Mouse (Mus musculus) liver, adult 2 months (tissue): Measurements from ENCODE around the gene Wnt8b. TPM values are rescaled to one million over a fixed set of nuclear protein-coding genes. Genes with fewer than 3 reads are reported as not detected.

Source experiments
- DNase-seq: peaks from one replicate; pipeline ENCODE4 v3.0.0-alpha.2; 2011; ENCODE audit warnings: low read depth, low spot score; ENCODE audit errors: extremely low read depth
- H3K27ac ChIP-seq: fragments of 200-500 bp; replicated peaks from 2 replicates; pipeline ENCODE4 v1.5.1; 2012; ENCODE audit warnings: low read depth, mild to moderate bottlenecking, control low read depth, inconsistent platforms, low read length; ENCODE audit not compliant: insufficient read depth
- H3K27me3 ChIP-seq: fragments of 200-500 bp; 2 replicates; pipeline ENCODE4 v1.6.1; 2012; ENCODE audit warnings: mild to moderate bottlenecking, moderate library complexity, low read length, inconsistent platforms; ENCODE audit not compliant: control insufficient read depth, insufficient read depth
- H3K36me3 ChIP-seq: fragments of 200-500 bp; 2 replicates; pipeline ENCODE4 v1.6.1; 2012; ENCODE audit warnings: low read length, inconsistent platforms; ENCODE audit not compliant: control insufficient read depth, insufficient read depth
- H3K4me1 ChIP-seq: fragments of 200-500 bp; 2 replicates; pipeline ENCODE4 v1.6.1; 2011; ENCODE audit warnings: low read length; ENCODE audit not compliant: control insufficient read depth, insufficient read depth
- H3K4me3 ChIP-seq: fragments of 200-500 bp; 2 replicates; pipeline ENCODE4 v1.5.1; 2011; ENCODE audit warnings: low read depth, mild to moderate bottlenecking, control low read depth, low read length, moderate library complexity; ENCODE audit not compliant: insufficient read depth
- H3K79me2 ChIP-seq: fragments of 200-500 bp; 2 replicates; pipeline ENCODE4 v1.6.1; 2012; ENCODE audit warnings: inconsistent platforms, mild to moderate bottlenecking, low read length, moderate library complexity; ENCODE audit not compliant: control insufficient read depth, insufficient read depth
- H3K9ac ChIP-seq: fragments of 200-500 bp; 2 replicates; pipeline ENCODE4 v1.6.1; 2012; ENCODE audit warnings: low read depth, mild to moderate bottlenecking, control low read depth, inconsistent platforms, low read length
- CTCF ChIP-seq: fragments of 200-500 bp; IDR thresholded peaks from 2 replicates; pipeline ENCODE4 v1.5.1; 2011; ENCODE audit warnings: low read depth, low read length, control low read depth
- POLR2A ChIP-seq: fragments of 200-500 bp; IDR thresholded peaks from 2 replicates; pipeline ENCODE4 v1.6.1; 2011; ENCODE audit warnings: low read length, control low read depth; ENCODE audit not compliant: insufficient read depth; ENCODE audit errors: extremely low read depth
- WGBS: fragments of 180-500 bp; shearing (Covaris S2); methylation state at CpG from one replicate; pipeline ENCODE4 v1.1.7; 2018; 5-methylcytosine and 5-hydroxymethylcytosine counted together
- polyA plus RNA-seq: library from polyadenylated mRNA; depleted of rRNA; stranded (reverse); fragments of >200 nt; gene quantifications from 2 replicates; pipeline ENCODE4 v1.2.3, GENCODE M21; 2012; rRNA removed
- total RNA-seq: library from RNA; depleted of rRNA; stranded (reverse); fragments of >200 nt; gene quantifications from 2 replicates; pipeline ENCODE4 v1.2.3, GENCODE M21; 2014; rRNA removed

The Wnt8b gene
- total RNA-seq (not detected in 2 replicates), polyA plus RNA-seq (not detected in 2 replicates)

DNA sequence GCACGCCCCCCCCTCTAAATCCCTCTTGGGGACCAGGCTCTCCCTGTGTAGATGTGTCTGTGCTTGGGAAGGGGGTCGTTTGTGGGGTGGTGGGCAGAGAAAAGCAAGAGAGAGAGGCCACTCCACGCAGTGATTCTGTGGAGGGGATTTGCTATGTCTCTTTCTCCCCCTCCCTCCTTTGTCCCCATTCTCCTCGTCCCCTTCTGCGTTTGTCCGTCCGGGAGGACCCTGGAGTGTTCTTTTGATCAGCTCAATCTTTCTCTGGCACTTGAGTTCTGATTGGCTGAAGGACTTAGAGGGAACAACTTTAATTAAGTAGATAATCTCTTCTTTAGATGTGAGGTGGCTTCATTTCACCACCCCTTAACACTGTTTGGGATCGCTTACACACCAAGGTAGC is at the start of gene Wnt8b:
Gene Wnt8b, plus strand, starts transcription at position 345 of the 400 bp plus-strand sequence.
- 51% methylated on average over 8 of the region's 8 CpGs for WGBS
- Histone ChIP-seq H3K27me3 (peaks cover 3% of the 10 kb centered on the region; the same call in 1 of the 2 replicates), H3K4me1 (no peaks in the 10 kb centered on the region), H3K9ac (no peak within 1 kb of the TSS), H3K79me2 (no peaks in the 10 kb centered on the region), H3K36me3 (no peaks in the 10 kb centered on the region), H3K4me3 (no peak within 1 kb of the TSS), H3K27ac (no peak within 1 kb of the TSS)
- no peak for DNase-seq
- TF ChIP-seq CTCF (no peak), POLR2A (no peak)

DNA sequence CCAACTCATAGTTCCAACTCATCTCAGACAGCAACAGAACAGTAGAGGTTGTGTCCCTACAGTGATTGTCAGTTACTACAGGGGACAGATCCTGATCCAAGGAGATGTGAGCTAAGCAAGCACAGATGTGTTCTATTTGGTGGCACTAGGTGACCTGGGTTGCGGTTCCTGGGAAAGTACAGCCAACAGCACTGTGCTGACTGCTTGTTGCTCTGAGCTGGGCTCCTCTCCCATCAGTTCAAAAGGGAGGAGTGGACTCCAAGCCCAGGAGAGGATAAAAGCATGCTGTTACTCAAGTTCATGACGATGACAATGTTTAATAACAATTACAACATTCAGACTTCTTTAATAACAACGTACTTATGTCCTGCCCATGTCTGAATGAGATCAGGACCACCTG is 47.5 kb upstream of the Wnt8b start:
- Histone ChIP-seq H3K9ac (no peak overlapping the region), H3K4me1 (no peaks in the 10 kb centered on the region), H3K36me3 (no peaks in the 10 kb centered on the region), H3K79me2 (no peaks in the 10 kb centered on the region), H3K27me3 (0 out of 2 replicates have a peak, but pooled peaks cover 3% of the 10 kb centered on the region), H3K27ac (no peak overlapping the region), H3K4me3 (no peak overlapping the region)
- no peak for TF ChIP-seq POLR2A
- no peak for TF ChIP-seq CTCF
- WGBS, result 85% methylated on average over 3 of the region's 3 CpGs
- no peak for DNase-seq

DNA sequence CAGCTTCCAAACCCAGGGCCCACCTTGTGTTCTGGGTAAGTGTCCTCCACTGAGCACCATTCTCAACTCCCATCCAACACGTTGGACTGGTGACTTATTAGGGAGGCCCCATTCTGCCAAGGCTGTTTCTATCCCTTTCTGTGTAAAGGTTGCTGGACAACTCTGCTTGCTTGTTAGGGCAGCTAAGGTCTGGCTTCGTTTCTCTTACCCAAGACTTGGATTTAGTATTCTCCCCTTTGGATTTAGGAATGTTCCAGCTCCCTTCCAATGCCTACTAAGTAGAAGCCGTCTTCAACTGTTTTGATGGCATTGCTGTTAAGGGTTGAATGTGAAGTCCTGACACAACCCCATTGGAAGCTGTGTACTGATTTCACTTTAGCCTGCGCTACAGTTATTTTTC is 45.3 kb upstream of the Wnt8b start:
- DNase-seq, result no peak
- no peak overlapping the region for H3K4me3 ChIP-seq
- H3K36me3 ChIP-seq, result no peaks in the 10 kb centered on the region
- 78% methylated on average over 4 of the region's 4 CpGs for WGBS
- 0 out of 2 replicates have a peak, but pooled peaks cover 3% of the 10 kb centered on the region for H3K27me3 ChIP-seq
- no peaks in the 10 kb centered on the region for H3K79me2 ChIP-seq
- H3K9ac ChIP-seq, result no peak overlapping the region
- no peak overlapping the region for H3K27ac ChIP-seq
- TF ChIP-seq POLR2A, result no peak
- no peak for TF ChIP-seq CTCF
- H3K4me1 ChIP-seq, result no peaks in the 10 kb centered on the region

DNA sequence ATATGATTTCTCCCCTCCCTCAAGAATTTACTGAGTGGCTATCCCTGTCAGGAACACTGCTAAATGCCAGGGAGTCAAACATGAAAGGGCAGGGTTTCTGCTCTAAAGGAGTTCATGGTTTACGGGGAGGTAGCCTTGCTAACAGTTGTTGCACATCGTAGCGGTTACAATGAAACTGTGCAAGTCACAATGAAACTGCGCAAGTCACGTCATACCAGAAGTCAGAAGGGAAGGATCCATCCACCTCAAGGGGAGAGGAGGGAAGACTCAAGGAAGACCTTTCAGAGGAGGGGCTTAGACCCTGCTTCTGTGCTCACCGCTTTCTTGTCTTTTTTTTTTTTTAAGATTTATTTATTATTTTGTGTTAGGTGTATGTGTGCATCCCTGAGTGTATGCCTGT is 38.4 kb upstream of the Wnt8b start:
- H3K27me3 ChIP-seq, result no peaks in the 10 kb centered on the region
- no peak overlapping the region for H3K27ac ChIP-seq
- H3K79me2 ChIP-seq, result no peaks in the 10 kb centered on the region
- no peak overlapping the region for H3K4me3 ChIP-seq
- H3K9ac ChIP-seq, result no peak overlapping the region
- DNase-seq, result no peak
- peaks cover 15% of the 10 kb centered on the region for H3K4me1 ChIP-seq
- 91% methylated on average over 6 of the region's 6 CpGs for WGBS
- TF ChIP-seq CTCF (no peak), POLR2A (no peak)
- no peaks in the 10 kb centered on the region for H3K36me3 ChIP-seq

DNA sequence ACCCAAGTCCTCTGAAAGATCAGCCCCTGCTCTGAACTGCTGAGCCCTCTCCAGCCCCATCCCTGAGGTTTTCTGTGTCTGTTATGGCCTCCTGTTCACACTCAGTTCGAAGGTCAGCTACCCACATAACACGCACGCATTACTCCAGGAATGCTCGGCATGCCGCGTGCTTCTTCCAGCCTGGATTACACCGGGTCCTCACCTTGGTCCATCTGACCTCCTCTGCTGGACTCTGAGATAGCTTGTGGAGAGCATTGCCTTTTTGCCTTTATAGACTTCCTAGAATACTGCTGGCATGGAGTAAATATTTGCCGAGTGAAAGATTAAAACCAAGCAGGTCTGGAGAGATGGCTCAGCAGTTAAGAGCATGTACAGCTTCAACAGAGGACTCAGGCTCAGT is 37.9 kb upstream of the Wnt8b start:
- Histone ChIP-seq H3K27ac (no peak overlapping the region), H3K9ac (no peak overlapping the region), H3K4me3 (no peak overlapping the region), H3K36me3 (no peaks in the 10 kb centered on the region), H3K4me1 (peaks cover 15% of the 10 kb centered on the region), H3K27me3 (no peaks in the 10 kb centered on the region), H3K79me2 (no peaks in the 10 kb centered on the region)
- DNase-seq, result peak; percentile 58
- WGBS, result 34% methylated on average over 8 of the region's 8 CpGs
- TF ChIP-seq CTCF (no peak), POLR2A (no peak)

DNA sequence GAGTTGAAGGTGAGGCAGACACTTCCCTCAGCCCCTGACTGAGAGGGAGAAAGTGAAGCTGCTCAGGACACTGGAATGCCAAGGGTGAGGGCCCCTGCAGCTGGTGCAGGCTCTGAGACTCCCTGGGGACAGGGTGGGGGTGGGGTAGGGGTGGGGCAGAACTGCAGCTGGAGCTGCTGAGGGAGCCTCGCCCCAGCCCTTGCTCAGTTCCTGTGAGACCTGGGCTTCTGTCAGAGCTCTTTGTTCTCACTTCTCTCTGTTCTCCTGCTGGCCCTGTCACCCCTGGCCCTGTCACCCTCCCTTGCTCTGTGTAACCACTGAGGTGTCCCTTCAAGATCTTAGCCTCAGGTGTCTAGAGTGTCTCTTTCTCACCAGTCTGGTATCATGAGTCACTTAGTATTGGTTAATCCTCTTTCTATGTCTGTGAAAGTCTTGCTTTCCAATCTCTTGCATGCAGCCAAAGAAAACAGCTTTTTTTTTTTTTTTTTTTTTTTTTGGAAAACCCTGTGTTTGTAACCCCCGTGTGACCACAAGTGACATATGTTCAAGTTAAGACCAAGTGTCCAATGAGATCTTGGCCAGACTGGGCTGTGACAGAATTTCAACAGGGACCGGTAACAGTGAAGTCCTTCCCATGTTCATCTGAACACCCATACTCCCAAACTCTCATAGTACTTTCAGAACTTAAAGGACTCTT is 35.8 kb upstream of the Wnt8b start:
- Histone ChIP-seq H3K36me3 (no peaks in the 10 kb centered on the region), H3K4me1 (peaks cover 15% of the 10 kb centered on the region), H3K79me2 (no peaks in the 10 kb centered on the region), H3K27me3 (no peaks in the 10 kb centered on the region), H3K9ac (no peak overlapping the region), H3K27ac (no peak overlapping the region), H3K4me3 (no peak overlapping the region)
- TF ChIP-seq CTCF (no peak), POLR2A (no peak)
- 57% methylated on average over 3 of the region's 3 CpGs for WGBS
- peak; percentile 20 for DNase-seq
